Mouse (Mus musculus): ENCODE data around the gene Gm10229.
"Not testable (repeated sequence)": the region's sequence is repeated elsewhere in the genome, so short reads cannot be mapped to it uniquely, and the experiment has no call there.

Gene Gm10229

GRCm38 (mm10) chr16:89014984-89015383 is at the start of gene Gm10229:
TSS of gene Gm10229 (plus strand) at chr16:89015284.
- DNase-seq (ENCODE audit: low spot score) = not testable (repeated sequence)

- DNase-seq (ENCODE audit: low spot score) = no peak
These were observed 4.4 kb upstream of the Gm10229 start, which contains the start of gene Krtap22-2 for GRCm38 (mm10) chr16:89010659-89011058. TSS of gene Krtap22-2 (minus strand) at chr16:89010759.

GRCm38 (mm10) chr16:89013973-89014372 is 1.1 kb upstream of the Gm10229 start:
- DNase-seq (ENCODE audit: low spot score) = no peak

- DNase-seq (ENCODE audit: low spot score) = not testable (repeated sequence)
These were observed 16.3 kb downstream of the Gm10229 start, which contains the start of gene Krtap6-1 for GRCm38 (mm10) chr16:89031399-89031798. TSS of gene Krtap6-1 (plus strand) at chr16:89031699.

GRCm38 (mm10) chr16:89041372-89041771 is 26.3 kb downstream of the Gm10229 start, which contains the start of gene Gm10228:
TSS of gene Gm10228 (minus strand) at chr16:89041472.
- DNase-seq (ENCODE audit: low spot score) = not testable (repeated sequence)

GRCm38 (mm10) chr16:89047783-89048182 is 32.7 kb downstream of the Gm10229 start, which contains the start of gene Krtap6-5:
TSS of gene Krtap6-5 (minus strand) at chr16:89047883.
- no peak for DNase-seq (ENCODE audit: low spot score)

- DNase-seq (ENCODE audit: low spot score) = not testable (repeated sequence)
These were observed 48.8 kb downstream of the Gm10229 start, which contains the start of gene 1110025L11Rik for GRCm38 (mm10) chr16:89063902-89064301. TSS of gene 1110025L11Rik (minus strand) at chr16:89064002.

All from left cerebral cortex, adult 11 months (tissue).